Mouse (Mus musculus): ENCODE data around the gene Nectin2. TPM values are rescaled to one million over a fixed set of nuclear protein-coding genes. Genes with fewer than 3 reads are reported as not detected.

The Nectin2 gene
- polyA plus RNA-seq, 1 experiment, result 38.3 TPM

DNA sequence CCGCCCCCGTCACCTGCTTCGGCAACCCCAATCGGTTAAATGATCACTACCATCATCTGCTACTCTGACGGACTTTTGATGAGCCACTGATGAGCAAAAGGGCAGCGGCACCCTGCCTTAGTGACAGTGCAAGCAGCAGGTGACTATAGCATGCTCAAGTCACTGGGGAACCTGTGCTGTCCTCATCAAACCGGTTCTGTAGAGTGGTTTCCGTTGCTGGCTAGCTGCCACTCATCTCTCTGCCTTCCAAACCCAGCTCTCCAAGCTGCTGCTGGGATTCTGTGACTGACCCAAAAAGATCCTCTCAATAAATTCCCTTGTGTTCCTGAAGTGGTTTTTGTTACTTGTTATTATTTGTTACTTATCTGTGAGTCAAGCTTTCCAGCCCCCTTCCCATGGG is 28.4 kb upstream of the Nectin2 start:
- no peak overlapping the region for H3K4me3 ChIP-seq (ENCODE audit: insufficient read depth, low read depth, low read length)
- H3K27ac ChIP-seq (replicated peaks; ENCODE audit: low read depth, low read length), result no peak overlapping the region
- peaks cover 5% of the 10 kb centered on the region; the same call in 1 of the 2 replicates for H3K4me1 ChIP-seq (ENCODE audit: control insufficient read depth, insufficient read depth, insufficient read length, low read length)

DNA sequence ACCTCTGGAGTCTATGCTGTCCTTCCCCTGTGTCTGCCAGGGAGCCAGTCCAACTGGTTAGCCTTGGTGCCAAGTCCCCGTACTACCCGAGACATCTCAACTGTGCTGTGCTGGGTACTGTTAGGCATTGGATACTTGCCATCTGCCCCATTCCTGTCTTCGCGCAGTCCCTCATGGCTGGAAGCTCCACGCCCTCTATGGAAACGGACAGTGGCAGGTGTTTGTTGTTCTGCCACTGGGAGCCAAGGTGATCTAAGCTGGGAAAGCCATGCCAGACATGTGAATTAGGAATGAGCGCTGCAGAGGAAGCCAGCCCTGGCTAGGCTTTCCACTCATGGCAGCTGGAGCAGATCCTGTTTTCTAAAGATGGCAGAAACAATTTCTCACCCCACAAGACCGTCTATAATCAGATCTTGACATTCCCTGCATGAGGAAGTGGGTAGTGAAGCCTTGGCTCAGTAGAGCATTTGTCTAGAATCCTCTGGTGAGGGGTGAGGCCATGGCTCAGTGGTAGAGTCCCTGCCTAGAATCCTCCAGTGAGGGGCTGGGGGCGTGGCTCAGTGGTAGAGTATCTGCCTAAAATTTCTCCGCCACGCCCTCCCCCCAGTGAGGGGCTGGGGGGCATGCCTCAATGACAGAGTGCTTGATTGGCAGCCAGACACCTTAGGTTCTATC is 26.9 kb upstream of the Nectin2 start:
- Histone ChIP-seq H3K4me1 (ENCODE audit: control insufficient read depth, insufficient read depth, insufficient read length, low read length) (no peaks in the 10 kb centered on the region), H3K27ac (replicated peaks; ENCODE audit: low read depth, low read length) (no peak overlapping the region), H3K4me3 (ENCODE audit: insufficient read depth, low read depth, low read length) (no peak overlapping the region)

DNA sequence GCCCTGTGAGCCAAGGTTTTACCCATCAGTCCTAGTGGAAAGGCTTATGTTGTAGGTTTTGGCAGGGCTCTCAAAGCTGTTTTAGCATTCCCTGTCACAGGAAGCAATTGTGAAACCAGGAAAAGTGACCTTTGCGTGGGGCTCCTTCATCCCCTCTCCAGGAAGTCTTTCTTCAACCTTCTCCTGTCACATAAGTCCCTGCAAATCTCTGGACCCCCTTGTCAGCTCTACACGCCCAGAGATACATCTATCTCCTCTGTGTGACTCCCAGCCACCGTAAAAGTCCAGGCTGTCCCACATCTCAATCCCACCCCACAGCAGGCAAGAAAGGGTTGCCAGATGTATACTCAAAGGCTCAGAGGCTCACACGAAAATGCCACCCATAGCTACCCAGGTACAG is 21.4 kb upstream of the Nectin2 start:
- Histone ChIP-seq H3K4me1 (ENCODE audit: control insufficient read depth, insufficient read depth, insufficient read length, low read length) (peaks cover 16% of the 10 kb centered on the region), H3K4me3 (ENCODE audit: insufficient read depth, low read depth, low read length) (no peak overlapping the region), H3K27ac (replicated peaks; ENCODE audit: low read depth, low read length) (no peak overlapping the region)

DNA sequence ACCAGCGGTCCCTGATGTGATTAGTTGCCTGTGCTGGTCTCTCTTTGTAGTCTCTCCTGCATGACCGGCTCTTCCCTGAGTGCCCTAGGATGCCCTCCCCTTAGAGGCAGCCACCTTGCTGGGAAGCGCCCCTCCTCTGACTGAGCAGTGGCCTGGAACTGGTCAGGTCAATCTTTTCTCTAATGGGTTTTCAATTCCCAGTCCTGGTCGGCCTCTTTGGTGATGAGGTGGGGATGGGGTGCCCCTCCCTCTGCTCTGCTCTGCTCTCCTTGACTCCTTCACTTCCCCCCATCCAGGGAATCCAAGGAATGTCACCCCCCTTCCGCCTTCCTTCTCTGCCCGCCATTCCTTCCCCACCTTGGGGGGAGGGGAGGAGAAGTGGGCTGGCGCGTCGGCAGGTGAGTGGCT is 20.7 kb upstream of the Nectin2 start, which contains the start of gene Bcam:
Gene Bcam (minus strand): TSS at position 33 of the 408 bp plus-strand sequence.
- peaks cover 16% of the 10 kb centered on the region for H3K4me1 ChIP-seq (ENCODE audit: control insufficient read depth, insufficient read depth, insufficient read length, low read length)
- H3K4me3 ChIP-seq (ENCODE audit: insufficient read depth, low read depth, low read length), result peak within 1 kb of the TSS; percentile 65
- peak within 1 kb of the TSS; percentile 56 for H3K27ac ChIP-seq (replicated peaks; ENCODE audit: low read depth, low read length)

DNA sequence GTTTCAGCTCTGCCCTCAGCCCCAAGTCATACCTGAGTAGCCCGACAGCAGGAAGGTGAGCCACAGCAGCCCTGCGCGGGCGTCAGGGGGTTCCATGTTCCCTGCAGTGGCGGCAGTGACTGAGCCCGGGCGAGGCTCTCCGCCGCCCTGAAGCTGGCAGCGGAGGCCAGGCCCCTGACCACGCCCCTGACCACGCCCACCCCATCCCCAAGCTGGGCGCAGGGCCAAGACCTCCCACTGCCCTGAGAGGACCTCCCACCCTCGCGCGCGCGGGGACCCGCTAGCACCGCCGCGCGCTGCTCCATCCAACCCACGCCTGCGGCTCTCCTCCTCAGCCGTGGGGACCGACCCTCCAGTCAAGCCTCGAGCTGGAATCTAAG is 20.1 kb upstream of the Nectin2 start:
- Histone ChIP-seq H3K4me1 (ENCODE audit: control insufficient read depth, insufficient read depth, insufficient read length, low read length) (peaks cover 17% of the 10 kb centered on the region), H3K27ac (replicated peaks; ENCODE audit: low read depth, low read length) (peak overlapping the region; percentile 56), H3K4me3 (ENCODE audit: insufficient read depth, low read depth, low read length) (peak overlapping the region; percentile 65)

DNA sequence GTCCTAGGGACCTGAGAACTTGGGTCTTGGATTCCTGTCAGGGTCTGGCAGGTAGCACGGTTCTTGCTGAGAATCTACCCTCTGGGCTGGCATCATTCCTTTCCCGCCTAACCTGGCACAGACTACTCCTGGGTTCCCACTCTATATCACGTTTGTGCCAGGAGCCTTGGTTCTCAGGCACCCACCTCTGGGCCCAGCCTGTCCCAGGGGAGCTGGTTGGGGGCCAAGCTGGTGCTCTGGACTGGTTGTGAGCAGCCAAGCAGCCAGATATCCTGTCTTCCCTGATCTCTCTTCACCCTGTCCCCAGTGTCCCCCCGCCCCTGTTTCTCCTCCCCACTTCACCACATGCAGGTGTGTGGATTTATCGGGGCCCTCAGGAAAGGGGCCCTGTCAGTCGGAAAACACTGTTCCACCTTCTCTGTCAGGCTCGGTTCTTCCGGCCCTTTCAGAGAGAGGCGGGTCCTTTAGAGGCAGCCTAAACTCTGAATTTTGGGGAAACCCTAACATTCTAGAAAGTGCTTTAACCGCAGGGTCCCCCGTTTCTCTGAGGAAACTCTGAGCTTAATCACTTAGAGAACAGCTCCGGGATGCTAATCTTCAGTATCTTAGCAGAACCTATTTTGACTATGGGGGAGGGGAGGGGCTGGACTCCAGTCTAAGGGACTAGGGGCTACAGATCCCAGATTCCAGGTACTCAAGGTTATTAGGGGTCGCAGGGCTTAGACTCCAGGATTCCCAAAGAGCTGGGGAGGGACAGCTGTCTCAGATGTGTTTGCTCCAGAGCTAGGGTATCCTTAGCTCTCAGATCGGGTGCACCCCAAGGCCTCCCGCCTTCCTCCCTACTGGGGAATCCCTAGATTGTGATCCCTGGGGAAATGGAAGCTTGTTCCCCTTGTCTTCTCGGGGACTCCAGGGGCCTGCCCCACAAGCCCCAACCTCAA is 19.4 kb upstream of the Nectin2 start:
- H3K4me3 ChIP-seq (ENCODE audit: insufficient read depth, low read depth, low read length), result peak overlapping the region; percentile 65
- H3K27ac ChIP-seq (replicated peaks; ENCODE audit: low read depth, low read length), result peak overlapping the region; percentile 56

DNA sequence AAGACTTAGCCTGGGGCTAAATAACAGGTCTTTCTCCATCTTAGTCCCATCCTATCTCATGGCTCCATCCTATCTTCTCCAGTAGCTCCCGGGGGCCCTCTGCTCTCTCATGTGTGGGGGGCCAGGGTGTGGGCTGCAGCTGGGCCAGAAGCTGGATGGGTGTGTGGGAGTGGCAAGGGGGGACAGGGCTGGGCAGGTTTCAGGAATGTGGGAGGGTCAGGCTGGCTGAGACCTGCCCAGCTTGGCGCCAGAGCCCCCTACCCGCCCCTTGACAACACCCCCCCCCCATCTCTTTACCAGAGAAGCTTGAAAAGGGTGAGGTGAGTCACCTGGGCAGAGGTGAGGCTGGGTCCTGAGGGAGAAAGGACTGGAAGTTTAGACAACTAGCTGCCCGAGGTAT is 18.7 kb upstream of the Nectin2 start:
- Histone ChIP-seq H3K4me1 (ENCODE audit: control insufficient read depth, insufficient read depth, insufficient read length, low read length) (peaks cover 26% of the 10 kb centered on the region), H3K4me3 (ENCODE audit: insufficient read depth, low read depth, low read length) (peak overlapping the region; percentile 65), H3K27ac (replicated peaks; ENCODE audit: low read depth, low read length) (no peak overlapping the region)

More for the DNA sequence above, 19.4 kb upstream of the Nectin2 start:
- peaks cover 22% of the 10 kb centered on the region for H3K4me1 ChIP-seq (ENCODE audit: control insufficient read depth, insufficient read depth, insufficient read length, low read length)

DNA sequence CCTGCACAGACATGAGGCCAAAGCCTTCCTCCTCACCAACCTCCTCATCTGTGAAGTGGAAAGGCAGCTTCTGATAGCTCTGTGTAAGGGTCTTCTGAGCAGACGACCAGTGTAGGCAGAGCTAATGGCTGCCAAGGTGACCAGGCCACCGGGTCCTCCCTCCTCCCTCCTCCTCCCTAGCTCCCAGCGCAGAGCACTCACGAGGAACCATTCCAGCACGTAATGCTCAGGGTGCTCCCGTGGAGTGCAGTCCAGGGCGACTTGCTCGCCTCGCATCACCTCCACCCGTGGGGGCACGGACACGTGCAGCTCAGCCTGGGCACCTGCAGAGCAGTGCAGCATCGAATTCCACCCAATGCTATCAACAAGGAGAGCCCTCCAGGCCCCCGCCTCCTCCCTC is 18.0 kb upstream of the Nectin2 start:
- Histone ChIP-seq H3K4me1 (ENCODE audit: control insufficient read depth, insufficient read depth, insufficient read length, low read length) (peaks cover 31% of the 10 kb centered on the region), H3K27ac (replicated peaks; ENCODE audit: low read depth, low read length) (0 out of 2 replicates have a peak overlapping the region, but pooled peaks have one; percentile 10), H3K4me3 (ENCODE audit: insufficient read depth, low read depth, low read length) (peak overlapping the region; percentile 21)

DNA sequence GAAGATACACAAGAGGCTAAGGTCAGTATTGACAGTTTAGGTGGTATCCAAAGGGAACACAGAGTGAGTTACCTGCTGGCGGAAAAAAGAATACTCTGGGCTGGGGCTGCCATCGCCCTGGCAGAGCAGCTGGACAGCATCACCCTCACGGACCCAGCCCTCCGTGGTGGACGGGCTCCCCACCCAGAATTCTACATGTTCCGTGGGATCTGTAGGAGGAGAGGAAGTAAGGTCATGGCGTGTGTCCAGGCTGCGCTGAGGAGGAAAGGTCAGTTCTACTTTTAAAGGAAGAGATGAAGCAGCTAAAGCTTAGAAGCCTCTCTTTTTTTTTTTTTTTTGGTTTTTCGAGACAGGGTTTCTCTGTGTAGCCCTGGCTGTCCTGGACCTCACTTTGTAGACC is 14.3 kb upstream of the Nectin2 start:
- H3K4me1 ChIP-seq (ENCODE audit: control insufficient read depth, insufficient read depth, insufficient read length, low read length), result peaks cover 31% of the 10 kb centered on the region
- peak overlapping the region; percentile 60 for H3K27ac ChIP-seq (replicated peaks; ENCODE audit: low read depth, low read length)
- H3K4me3 ChIP-seq (ENCODE audit: insufficient read depth, low read depth, low read length), result no peak overlapping the region

DNA sequence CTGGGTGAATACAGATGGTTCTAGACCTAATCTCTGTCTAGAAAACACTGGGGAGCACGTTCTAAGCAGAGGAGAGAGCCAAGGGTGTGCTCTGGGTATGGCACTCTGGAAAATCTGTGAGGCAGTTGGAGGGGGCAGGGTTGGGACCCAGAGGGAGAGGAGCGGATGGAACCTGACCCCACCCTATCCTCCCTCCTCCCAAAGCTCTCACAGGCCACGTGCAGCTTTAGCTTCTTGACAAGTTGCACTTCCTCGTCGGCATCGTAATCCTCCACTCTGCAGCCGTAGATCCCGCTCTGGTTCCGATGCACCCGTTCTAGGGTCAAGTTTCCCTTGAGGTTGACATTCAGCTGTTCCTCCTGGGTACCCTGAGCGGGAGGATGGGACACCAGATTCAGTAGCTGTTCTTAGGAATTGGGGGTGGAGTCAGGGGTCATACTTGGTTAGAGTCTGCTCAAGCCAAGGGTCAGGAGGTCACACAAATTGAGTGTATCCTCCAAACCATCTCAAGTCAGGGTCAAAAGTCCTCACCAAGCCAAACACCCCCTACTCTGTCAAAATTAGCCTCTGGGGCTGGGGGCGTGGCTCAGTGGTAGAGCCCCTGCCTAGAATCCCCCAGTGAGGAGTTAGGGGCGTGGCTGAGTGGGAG is 13.7 kb upstream of the Nectin2 start:
- Histone ChIP-seq H3K27ac (replicated peaks; ENCODE audit: low read depth, low read length) (peak overlapping the region; percentile 60), H3K4me1 (ENCODE audit: control insufficient read depth, insufficient read depth, insufficient read length, low read length) (peaks cover 28% of the 10 kb centered on the region), H3K4me3 (ENCODE audit: insufficient read depth, low read depth, low read length) (no peak overlapping the region)

DNA sequence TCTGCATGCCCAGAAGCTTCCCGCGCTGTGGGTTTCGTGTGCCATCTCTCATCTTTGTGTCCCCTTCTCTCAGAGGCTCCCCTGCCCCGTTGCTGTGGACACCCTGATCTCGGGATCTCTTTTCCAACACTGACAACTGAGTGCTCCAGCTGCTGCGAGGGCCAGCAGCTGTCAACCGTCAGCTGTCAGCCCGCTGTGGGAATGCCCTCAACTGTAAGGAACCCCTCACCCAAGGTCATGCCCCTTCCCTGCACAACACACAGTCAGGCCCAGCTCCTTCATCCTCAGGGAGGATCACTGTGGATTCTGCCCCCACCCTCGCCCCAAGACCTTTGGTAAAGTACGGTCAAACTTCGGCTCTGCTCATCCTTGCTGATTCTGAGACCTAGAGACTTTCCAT is 12.0 kb upstream of the Nectin2 start:
- no peak overlapping the region for H3K4me3 ChIP-seq (ENCODE audit: insufficient read depth, low read depth, low read length)
- peaks cover 19% of the 10 kb centered on the region for H3K4me1 ChIP-seq (ENCODE audit: control insufficient read depth, insufficient read depth, insufficient read length, low read length)
- H3K27ac ChIP-seq (replicated peaks; ENCODE audit: low read depth, low read length), result no peak overlapping the region

DNA sequence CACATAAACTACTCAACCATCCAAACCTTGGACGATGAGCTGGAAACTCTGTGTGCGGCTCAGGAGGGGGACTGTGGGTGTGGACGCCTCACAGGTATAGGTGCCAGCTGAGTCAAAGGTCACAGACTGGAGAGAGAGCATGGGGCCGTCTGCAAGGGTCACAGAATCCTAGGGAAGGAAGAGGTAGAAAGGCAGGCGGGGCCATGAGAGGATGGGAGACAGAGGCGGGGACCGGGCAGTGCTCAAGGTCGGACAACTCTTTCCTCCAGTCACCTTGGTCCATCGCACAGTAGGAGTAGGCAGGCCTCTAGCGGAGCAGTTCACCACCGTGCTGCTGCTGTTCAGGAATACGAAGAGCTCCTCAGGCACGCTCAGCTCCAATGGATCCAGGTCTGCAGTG is 9.7 kb upstream of the Nectin2 start:
- Histone ChIP-seq H3K4me3 (ENCODE audit: insufficient read depth, low read depth, low read length) (no peak overlapping the region), H3K27ac (replicated peaks; ENCODE audit: low read depth, low read length) (0 out of 2 replicates have a peak overlapping the region, but pooled peaks have one; percentile 27), H3K4me1 (ENCODE audit: control insufficient read depth, insufficient read depth, insufficient read length, low read length) (peaks cover 31% of the 10 kb centered on the region)

DNA sequence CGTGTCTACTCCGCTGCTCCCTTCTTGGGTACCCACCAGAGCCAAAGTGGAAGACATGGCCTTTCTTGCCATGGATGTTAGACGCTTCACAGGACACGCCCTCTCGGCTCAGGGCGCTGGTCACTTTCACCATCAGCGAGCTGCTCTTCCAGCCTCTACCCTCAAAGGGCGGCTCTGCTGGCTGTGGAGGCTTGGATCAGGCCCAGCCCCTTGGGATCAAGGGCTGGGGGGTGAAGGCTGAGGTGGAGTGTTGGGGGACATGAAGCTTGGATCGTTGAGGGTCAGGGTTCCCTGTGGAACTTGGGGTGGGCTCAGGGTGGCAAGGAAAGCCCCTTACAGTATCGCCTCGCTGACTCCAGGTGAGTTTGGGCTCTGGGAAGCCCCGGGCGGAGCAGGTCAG is 8.3 kb upstream of the Nectin2 start:
- H3K4me1 ChIP-seq (ENCODE audit: control insufficient read depth, insufficient read depth, insufficient read length, low read length), result peaks cover 32% of the 10 kb centered on the region
- H3K27ac ChIP-seq (replicated peaks; ENCODE audit: low read depth, low read length), result no peak overlapping the region
- no peak overlapping the region for H3K4me3 ChIP-seq (ENCODE audit: insufficient read depth, low read depth, low read length)

DNA sequence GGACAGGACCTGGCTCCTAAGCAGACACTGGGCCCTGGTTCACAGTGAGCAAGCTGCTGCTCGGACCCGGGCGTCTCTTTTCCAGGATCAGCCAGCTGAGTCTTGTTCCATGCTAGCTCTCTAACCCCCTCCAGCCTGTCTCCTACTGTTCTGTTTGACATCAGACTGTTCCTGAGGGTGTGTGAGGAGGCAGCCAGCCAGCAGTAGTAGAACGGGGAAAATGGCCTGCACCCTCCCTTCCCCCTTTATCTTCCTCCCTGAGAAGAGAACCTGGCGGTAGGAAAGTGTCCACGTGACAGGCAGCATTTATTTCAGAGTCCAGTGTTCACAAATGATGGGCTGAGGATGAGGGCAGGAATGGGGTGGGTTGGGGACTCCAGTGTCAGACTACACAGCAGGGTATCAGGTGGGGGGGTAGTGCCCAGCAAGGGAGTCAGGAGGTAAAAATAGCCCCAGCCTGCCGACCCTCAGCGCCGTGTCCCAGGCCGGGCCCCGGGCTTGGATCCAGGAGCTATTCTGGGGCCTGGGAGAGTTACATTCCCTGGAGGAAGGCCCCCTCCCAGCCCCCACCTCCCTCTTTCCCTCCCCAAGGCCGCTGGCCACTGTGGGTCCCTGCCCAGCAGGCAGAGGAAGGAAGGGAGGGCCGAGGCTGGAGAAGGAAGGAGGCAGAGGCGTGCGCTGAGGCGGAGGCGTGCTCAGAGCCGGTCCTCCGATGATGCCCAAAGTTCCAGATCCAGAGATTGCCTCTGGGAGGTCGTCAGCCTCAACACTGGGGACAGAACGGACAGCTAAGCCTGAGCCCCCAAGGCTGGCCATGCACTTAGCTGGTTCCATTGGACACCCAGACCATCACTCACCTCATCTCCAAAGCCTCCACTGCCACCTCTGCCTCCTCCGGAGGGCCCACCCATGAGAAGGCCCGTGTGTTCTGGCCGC is 5.8 kb upstream of the Nectin2 start:
- Histone ChIP-seq H3K4me1 (ENCODE audit: control insufficient read depth, insufficient read depth, insufficient read length, low read length) (peaks cover 32% of the 10 kb centered on the region), H3K27ac (replicated peaks; ENCODE audit: low read depth, low read length) (peak overlapping the region; percentile 93), H3K4me3 (ENCODE audit: insufficient read depth, low read depth, low read length) (peak overlapping the region; percentile 25)
